Comparison of ENCODE assay signal across 35 mouse cellular contexts in the genomic region with DNA sequence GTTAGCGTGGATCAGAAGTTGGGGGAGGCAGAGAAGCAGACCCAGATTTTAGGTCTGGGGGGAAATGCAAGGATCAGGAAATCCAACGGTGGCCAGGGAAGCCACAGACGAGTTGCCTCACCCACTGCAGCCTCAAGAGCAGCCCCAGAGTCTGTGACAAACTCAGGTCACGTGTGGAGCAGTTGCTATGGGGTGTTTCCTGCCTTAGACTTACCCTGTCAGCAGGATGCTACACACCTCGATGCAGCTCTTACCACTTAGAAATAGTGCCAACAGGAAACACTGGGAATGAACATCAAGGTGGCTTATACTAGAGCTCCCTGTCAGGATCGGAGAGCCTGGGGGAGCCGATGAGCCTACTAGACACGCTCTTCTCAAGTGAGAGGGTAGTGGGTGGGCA. TPM values are rescaled to one million over a fixed set of nuclear protein-coding genes. Genes with fewer than 3 reads are reported as not detected.
A peak's percentile ranks its signal among the peaks of the same experiment; 100 is the strongest.
DNase-seq lines count a peak whose midpoint lies in the region; ATAC-seq and TF ChIP-seq lines count a peak whose summit lies in the region.
"Had no signal": no experiment of that assay in that cellular context is flagged by ENCODE, and none has a peak within 500 bp of the region (broad histone marks: within the 10 kb centered on the region; RNA-seq: fewer than 3 reads in every experiment).

No protein-coding gene starts in this region.

- no peaks in the 10 kb centered on the region for H3K79me3 ChIP-seq in C2C12 (ENCODE audit: low read depth)

- WGBS in kidney, embryonic 16.5 days: 72% methylated on average over 8 of the region's 8 CpGs
- WGBS in forebrain, embryonic 16.5 days: 75% methylated on average over 8 of the region's 8 CpGs

- H3K9ac ChIP-seq in kidney, embryonic 16.5 days (replicated peaks; ENCODE audit: low read length): no peak overlapping the region
- no peak overlapping the region for H3K9ac ChIP-seq in forebrain, embryonic 16.5 days (replicated peaks; ENCODE audit: low read depth, low read length)
- H3K9ac ChIP-seq: embryonic facial prominence, embryonic 13.5 days; forebrain, postnatal 0 days; hindbrain, embryonic 15.5 days; intestine, embryonic 15.5 days; limb, embryonic 12.5 days; liver, embryonic 15.5 days; lung, embryonic 14.5 days; neural tube, embryonic 13.5 days had no signal

- no peak overlapping the region for H3K27ac ChIP-seq in kidney, embryonic 16.5 days (ENCODE audit: low read length)
- no peak overlapping the region for H3K27ac ChIP-seq in forebrain, embryonic 16.5 days (ENCODE audit: low read length)
- H3K27ac ChIP-seq: embryonic facial prominence, embryonic 13.5 days; heart, embryonic 10.5 days; hindbrain, embryonic 15.5 days; intestine, embryonic 15.5 days; kidney, postnatal 0 days; left cerebral cortex, adult 2 months; limb, embryonic 12.5 days; liver, embryonic 15.5 days; neural tube, embryonic 13.5 days had no signal

- H3K9me3 ChIP-seq in kidney, embryonic 16.5 days (ENCODE audit: low read length): no peaks in the 10 kb centered on the region
- H3K9me3 ChIP-seq in forebrain, embryonic 16.5 days (ENCODE audit: control insufficient read depth, low read length): no peaks in the 10 kb centered on the region
- H3K9me3 ChIP-seq: embryonic facial prominence, embryonic 13.5 days; heart, embryonic 10.5 days; hindbrain, embryonic 15.5 days; intestine, embryonic 15.5 days; limb, embryonic 12.5 days; liver, embryonic 15.5 days; neural tube, embryonic 13.5 days had no signal

- no peak for ATAC-seq in kidney, embryonic 16.5 days (ENCODE audit: low FRiP score, low TSS enrichment)
- ATAC-seq in granulocyte monocyte progenitor cell, adult 5-6 weeks (replicated peaks; ENCODE audit: poor library complexity, severe bottlenecking): peak; percentile 20; the same call in 1 of the 2 replicates
- ATAC-seq in forebrain, embryonic 16.5 days: no peak
- ATAC-seq: forebrain, postnatal 0 days; intestine, embryonic 15.5 days; midbrain, embryonic 16.5 days had no signal

- DNase-seq in kidney, postnatal 14 days: peak; percentile 19
- peak; percentile 76 for DNase-seq in CD4-positive, CD25-positive, alpha-beta regulatory T cell, adult 2 months (ENCODE audit: low read depth, low spot score)
- DNase-seq in layer of hippocampus, postnatal 10 days (ENCODE audit: low spot score in 2 of 2): no peak
- no peak for DNase-seq in cerebellum, postnatal 4 days (ENCODE audit: low spot score in 2 of 2)
- DNase-seq: adrenal gland, adult 8-10 months; cerebellum, adult 8-10 months; cerebellum, postnatal 36 days; embryo, embryonic 11 days; forebrain, postnatal 0 days; gastrocnemius, postnatal 10 days; kidney, adult 2 months; layer of hippocampus, adult 9-11 months; lung, embryonic 14.5 days; lung, postnatal 36 days had no signal

- no peak overlapping the region for H3K4me3 ChIP-seq in kidney, embryonic 16.5 days (ENCODE audit: low read length)
- H3K4me3 ChIP-seq in C2C12 (ENCODE audit: insufficient read depth, poor library complexity, severe bottlenecking): no peak overlapping the region
- no peak overlapping the region for H3K4me3 ChIP-seq in forebrain, embryonic 16.5 days (replicated peaks; ENCODE audit: low read length)
- H3K4me3 ChIP-seq: embryonic facial prominence, embryonic 13.5 days; erythroblast, embryonic 14.5 days; heart, embryonic 10.5 days; hindbrain, embryonic 15.5 days; intestine, embryonic 15.5 days; left cerebral cortex, adult 2 months; limb, embryonic 12.5 days; liver, embryonic 15.5 days; neural tube, embryonic 13.5 days had no signal

- no peaks in the 10 kb centered on the region for H3K36me3 ChIP-seq in kidney, embryonic 16.5 days (ENCODE audit: insufficient read depth, low read length)
- H3K36me3 ChIP-seq in C2C12 (ENCODE audit: control insufficient read depth, insufficient read depth): no peaks in the 10 kb centered on the region
- H3K36me3 ChIP-seq in forebrain, embryonic 16.5 days (ENCODE audit: control insufficient read depth, insufficient read depth): no peaks in the 10 kb centered on the region
- H3K36me3 ChIP-seq: embryonic facial prominence, embryonic 13.5 days; heart, embryonic 10.5 days; hindbrain, embryonic 15.5 days; intestine, embryonic 15.5 days; limb, embryonic 12.5 days; liver, embryonic 15.5 days; neural tube, embryonic 13.5 days had no signal

- H3K4me2 ChIP-seq in kidney, embryonic 16.5 days (replicated peaks; ENCODE audit: low read depth, low read length): no peak overlapping the region
- H3K4me2 ChIP-seq in forebrain, embryonic 16.5 days (ENCODE audit: low read length): no peak overlapping the region
- H3K4me2 ChIP-seq: embryonic facial prominence, embryonic 13.5 days; hindbrain, embryonic 15.5 days; intestine, embryonic 15.5 days; limb, embryonic 12.5 days; liver, embryonic 15.5 days; lung, embryonic 14.5 days; midbrain, embryonic 11.5 days; neural tube, embryonic 13.5 days had no signal

- H3K79me2 ChIP-seq in C2C12 (ENCODE audit: control insufficient read depth, insufficient read depth): no peaks in the 10 kb centered on the region

- no peak for TF ChIP-seq CTCF in C2C12 (IDR thresholded peaks at IDR 0.05; ENCODE audit: control insufficient read depth, insufficient read depth, insufficient read length)

- H3K4me1 ChIP-seq in kidney, embryonic 16.5 days (ENCODE audit: insufficient read depth, low read length): peaks cover 18% of the 10 kb centered on the region
- peaks cover 11% of the 10 kb centered on the region for H3K4me1 ChIP-seq in forebrain, embryonic 16.5 days (replicated peaks; ENCODE audit: control insufficient read depth, insufficient read depth, low read length)

- no peaks in the 10 kb centered on the region for H3K27me3 ChIP-seq in kidney, embryonic 16.5 days (ENCODE audit: insufficient read depth, low read length)
- peaks cover 3% of the 10 kb centered on the region for H3K27me3 ChIP-seq in C2C12 (ENCODE audit: control insufficient read depth, insufficient read depth, insufficient read length)
- H3K27me3 ChIP-seq in forebrain, embryonic 16.5 days (replicated peaks; ENCODE audit: control insufficient read depth, insufficient read depth, low read length): no peaks in the 10 kb centered on the region
- H3K27me3 ChIP-seq: intestine, embryonic 15.5 days had no signal

- H3ac ChIP-seq in C2C12 (ENCODE audit: control insufficient read depth, insufficient read length, low read depth): no peak overlapping the region

TF ChIP-seq in C2C12, 6 proteins besides CTCF, POLR2A, EP300 and RAD21:
- TF ChIP-seq USF1 (IDR thresholded peaks at IDR 0.05; ENCODE audit: low read depth) (peak; percentile 5), MAX (IDR thresholded peaks at IDR 0.05) (no peak)
TF ChIP-seq in C2C12: peak in this region for 1.

RNA-seq across cellular contexts. Expression of gene Snx32, which starts 22.2 kb away (rescaled TPM):
- 9.9 and 10.6 TPM in 2 replicates for polyA plus RNA-seq in kidney, embryonic 16.5 days (2015; fragmentation: Nextera tagmentation; extraction: Ambion mirVana)
- polyA plus RNA-seq in C2C12 (2012; fragmentation: generic; extraction: Trizol): 1.1 TPM
- total RNA-seq in granulocyte monocyte progenitor cell, adult 5-6 weeks (2014; fragmentation: Nextera tagmentation): 4.9 and 5.7 TPM in 2 replicates
- total RNA-seq in granulocyte monocyte progenitor cell, adult 5-6 weeks (2017): 1.1 and 1.7 TPM in 2 replicates
- 10 to 100 TPM; 63.1 to 66.2 TPM for total RNA-seq in layer of hippocampus, postnatal 10 days (2021)
- 76.1 and 87.8 TPM in 2 replicates for polyA plus RNA-seq in forebrain, embryonic 16.5 days (2015; fragmentation: Nextera tagmentation; extraction: Ambion mirVana)

RNA-seq across cellular contexts. Expression of gene Ovol1, which starts 27.9 kb away (rescaled TPM):
- polyA plus RNA-seq in kidney, embryonic 16.5 days (2015; fragmentation: Nextera tagmentation; extraction: Ambion mirVana): 17.2 and 18.9 TPM in 2 replicates
- polyA plus RNA-seq in C2C12 (2012; fragmentation: generic; extraction: Trizol): not detected
- total RNA-seq in granulocyte monocyte progenitor cell, adult 5-6 weeks (2014; fragmentation: Nextera tagmentation): not detected in 2 replicates
- not detected in 2 replicates for total RNA-seq in granulocyte monocyte progenitor cell, adult 5-6 weeks (2017)
- not detected for total RNA-seq in layer of hippocampus, postnatal 10 days (2021)
- 0.08 and 0.09 TPM in 2 replicates for polyA plus RNA-seq in forebrain, embryonic 16.5 days (2015; fragmentation: Nextera tagmentation; extraction: Ambion mirVana)
- total RNA-seq: adrenal gland, adult 8-10 months; forebrain, postnatal 0 days; gastrocnemius, postnatal 10 days; hematopoietic stem cell, adult 5-6 weeks; left cerebral cortex, adult 2 months; left cerebral cortex, postnatal 25 days; liver, adult 2 months had no signal
- polyA plus RNA-seq: hindbrain, embryonic 15.5 days; liver, embryonic 15.5 days; neural tube, embryonic 13.5 days had no signal

RNA-seq across cellular contexts. Expression of gene 1700020D05Rik, which starts 28.9 kb away (rescaled TPM):
- polyA plus RNA-seq in kidney, embryonic 16.5 days (2015; fragmentation: Nextera tagmentation; extraction: Ambion mirVana): not detected in 2 replicates
- 0.15 TPM for polyA plus RNA-seq in C2C12 (2012; fragmentation: generic; extraction: Trizol)
- 2.8 TPM in 1 of 2 replicates, not detected in the other for total RNA-seq in granulocyte monocyte progenitor cell, adult 5-6 weeks (2014; fragmentation: Nextera tagmentation)
- total RNA-seq in granulocyte monocyte progenitor cell, adult 5-6 weeks (2017): not detected in 2 replicates
- 1 to 10 TPM; 5.6 to 9.8 TPM for total RNA-seq in layer of hippocampus, postnatal 10 days (2021)
- 0.32 and 0.70 TPM in 2 replicates for polyA plus RNA-seq in forebrain, embryonic 16.5 days (2015; fragmentation: Nextera tagmentation; extraction: Ambion mirVana)
- polyA plus RNA-seq: embryonic facial prominence, embryonic 13.5 days; forebrain, embryonic 11.5 days; forebrain, postnatal 0 days; heart, postnatal 0 days; intestine, embryonic 15.5 days; kidney, postnatal 0 days; midbrain, embryonic 11.5 days; midbrain, embryonic 16.5 days; neural tube, embryonic 13.5 days had no signal

RNA-seq across cellular contexts. Expression of gene Ap5b1, which starts 35.3 kb away (rescaled TPM):
- 10.9 and 11.5 TPM in 2 replicates for polyA plus RNA-seq in kidney, embryonic 16.5 days (2015; fragmentation: Nextera tagmentation; extraction: Ambion mirVana)
- 3.9 TPM for polyA plus RNA-seq in C2C12 (2012; fragmentation: generic; extraction: Trizol)
- 5.7 and 17.5 TPM in 2 replicates for total RNA-seq in granulocyte monocyte progenitor cell, adult 5-6 weeks (2014; fragmentation: Nextera tagmentation)
- total RNA-seq in granulocyte monocyte progenitor cell, adult 5-6 weeks (2017): 7.5 and 10.4 TPM in 2 replicates
- total RNA-seq in layer of hippocampus, postnatal 10 days (2021): 1 to 10 TPM; 8.6 to 8.8 TPM
- 1.9 and 2.0 TPM in 2 replicates for polyA plus RNA-seq in forebrain, embryonic 16.5 days (2015; fragmentation: Nextera tagmentation; extraction: Ambion mirVana)

RNA-seq across cellular contexts. Expression of gene Cfl1, which starts 42.3 kb away (rescaled TPM):
- 2,772 and 2,914 TPM in 2 replicates for polyA plus RNA-seq in kidney, embryonic 16.5 days (2015; fragmentation: Nextera tagmentation; extraction: Ambion mirVana)
- 2,315 TPM for polyA plus RNA-seq in C2C12 (2012; fragmentation: generic; extraction: Trizol)
- 1,243 and 1,245 TPM in 2 replicates for total RNA-seq in granulocyte monocyte progenitor cell, adult 5-6 weeks (2014; fragmentation: Nextera tagmentation)
- 1,162 and 1,185 TPM in 2 replicates for total RNA-seq in granulocyte monocyte progenitor cell, adult 5-6 weeks (2017)
- 1,000 to 10,000 TPM; 1,802 to 1,826 TPM for total RNA-seq in layer of hippocampus, postnatal 10 days (2021)
- polyA plus RNA-seq in forebrain, embryonic 16.5 days (2015; fragmentation: Nextera tagmentation; extraction: Ambion mirVana): 3,630 and 3,701 TPM in 2 replicates

Comparison
In these comparisons a context has a peak if more than half of its experiments do, and no peak if none do; other contexts are left out.
1. DNase-seq: peak in kidney, postnatal 14 days (single experiment) and CD4-positive, CD25-positive, alpha-beta regulatory T cell, adult 2 months (single experiment); none in layer of hippocampus, postnatal 10 days (0 of 2) and cerebellum, postnatal 4 days (0 of 2).
2. RNA of gene Ovol1, which starts 27.9 kb away (polyA plus RNA-seq): 17.2 to 18.9 TPM in kidney, embryonic 16.5 days; 0.08 to 0.09 TPM in forebrain, embryonic 16.5 days and not detected in C2C12 (single experiment); every median in the first group is over 10 times any median in the second.